Mouse (Mus musculus): ENCODE measurements around the gene Arid1b. TPM values are rescaled to one million over a fixed set of nuclear protein-coding genes. Genes with fewer than 3 reads are reported as not detected.

Gene Arid1b
- polyA plus RNA-seq, 1 experiment from 2014 or later, result 2.9 TPM

DNA sequence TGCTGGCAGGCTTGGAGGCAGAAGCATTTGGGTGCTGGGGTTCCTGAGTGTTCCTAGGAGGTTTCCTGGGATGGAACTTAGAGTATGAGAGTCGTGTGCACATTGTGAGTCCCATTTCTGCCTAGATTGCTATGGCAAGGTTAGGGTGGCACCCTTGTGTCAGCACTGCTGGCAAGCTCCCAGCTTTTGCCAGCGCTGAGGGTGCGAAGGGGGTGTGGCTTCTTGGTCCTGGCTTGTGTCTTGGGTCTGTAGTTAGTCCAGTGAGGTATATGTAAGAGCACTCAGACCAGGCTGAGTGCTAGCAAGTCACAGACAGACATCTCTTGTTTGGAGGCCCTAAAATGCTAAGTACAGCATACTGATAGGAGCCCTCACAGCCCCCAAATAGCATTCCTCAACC, 270.7 kb downstream of the Arid1b start:
- Histone ChIP-seq H3K27me3 (no peaks in the 10 kb centered on the region), H3K4me2 (no peak overlapping the region), H3K9ac (no peak overlapping the region), H3K36me3 (replicated peaks) (peaks cover 10% of the 10 kb centered on the region), H3K4me1 (replicated peaks) (peaks cover 29% of the 10 kb centered on the region), H3K9me3 (replicated peaks) (no peaks in the 10 kb centered on the region), H3K4me3 (replicated peaks) (no peak overlapping the region), H3K27ac (replicated peaks) (no peak overlapping the region)
- ATAC-seq (ENCODE audit: insufficient read depth), result no peak
- WGBS (ENCODE audit: insufficient replicate concordance), result 83% methylated on average over 3 of the region's 3 CpGs

DNA sequence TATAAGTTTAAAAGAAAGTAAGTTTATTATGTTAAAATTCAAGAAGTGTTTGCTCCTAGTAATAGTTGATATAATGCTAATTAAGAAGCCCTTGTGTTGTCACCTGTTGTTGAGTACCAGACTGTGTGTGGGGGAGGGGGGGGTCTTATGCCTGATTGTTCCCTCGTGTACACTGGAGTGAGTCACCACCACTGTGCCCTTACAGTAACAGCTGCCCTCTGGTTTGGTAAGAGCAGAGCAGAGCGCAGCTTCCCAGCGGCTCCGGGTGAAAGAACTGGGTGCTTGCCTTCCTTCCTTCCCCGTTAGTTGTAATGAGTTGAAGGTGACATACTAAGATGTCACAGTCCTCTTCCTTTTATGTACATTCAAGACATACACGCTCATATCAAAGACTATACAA, 271.5 kb downstream of the Arid1b start:
- WGBS (ENCODE audit: insufficient replicate concordance), result 71% methylated on average over 6 of the region's 6 CpGs
- Histone ChIP-seq H3K36me3 (replicated peaks) (peaks cover 10% of the 10 kb centered on the region), H3K27me3 (no peaks in the 10 kb centered on the region), H3K9ac (no peak overlapping the region), H3K9me3 (replicated peaks) (no peaks in the 10 kb centered on the region), H3K4me1 (replicated peaks) (peaks cover 21% of the 10 kb centered on the region), H3K4me3 (replicated peaks) (no peak overlapping the region), H3K27ac (replicated peaks) (no peak overlapping the region), H3K4me2 (no peak overlapping the region)
- no peak for ATAC-seq (ENCODE audit: insufficient read depth)

DNA sequence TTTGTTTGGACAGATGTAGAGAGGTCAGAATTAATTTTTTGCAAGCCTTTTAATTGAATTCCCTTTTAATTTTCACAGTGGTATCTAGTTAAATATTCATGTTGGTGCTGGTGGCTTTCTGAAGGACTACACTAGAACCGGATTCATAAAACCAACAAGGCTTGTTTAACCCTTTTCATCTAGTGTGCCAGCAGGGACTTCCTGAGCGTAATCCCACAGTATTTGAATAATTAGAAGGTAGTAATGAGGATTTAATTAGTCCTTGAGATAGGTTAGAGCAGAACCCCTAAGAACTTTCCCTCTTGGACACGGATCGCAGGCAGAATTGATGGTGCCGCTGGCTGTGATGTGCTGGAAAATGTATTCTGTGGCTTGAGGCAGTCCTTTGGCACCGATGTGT, 273.6 kb downstream of the Arid1b start:
- Histone ChIP-seq H3K27ac (replicated peaks) (no peak overlapping the region), H3K9me3 (replicated peaks) (no peaks in the 10 kb centered on the region), H3K4me3 (replicated peaks) (no peak overlapping the region), H3K4me2 (no peak overlapping the region), H3K9ac (no peak overlapping the region), H3K4me1 (replicated peaks) (0 out of 2 replicates have a peak, but pooled peaks cover under 1% of the 10 kb centered on the region), H3K27me3 (no peaks in the 10 kb centered on the region), H3K36me3 (replicated peaks) (peaks cover 10% of the 10 kb centered on the region)
- ATAC-seq (ENCODE audit: insufficient read depth), result no peak
- WGBS (ENCODE audit: insufficient replicate concordance), result 83% methylated on average over 6 of the region's 6 CpGs

DNA sequence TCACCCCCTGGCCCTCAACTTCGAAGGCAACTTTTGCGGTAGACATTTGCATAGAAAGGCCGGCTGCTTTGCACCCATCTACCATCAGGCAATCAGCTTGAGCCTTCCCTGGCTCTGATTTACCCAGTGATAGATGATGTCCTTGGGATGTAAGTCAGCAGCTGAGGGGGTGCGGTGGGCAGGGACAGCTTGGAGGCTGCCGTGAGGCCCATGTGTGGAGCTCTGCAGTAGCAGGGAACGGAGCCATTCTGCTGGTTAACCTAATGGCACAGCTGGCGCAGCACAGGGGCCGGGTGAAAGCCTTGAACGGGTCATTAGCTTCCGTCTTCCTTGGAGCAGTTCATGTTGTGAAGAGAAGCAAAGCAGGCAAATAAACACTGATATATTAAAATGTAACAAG, 275.2 kb downstream of the Arid1b start:
- H3K4me2 ChIP-seq, result no peak overlapping the region
- H3K27me3 ChIP-seq, result no peaks in the 10 kb centered on the region
- H3K4me1 ChIP-seq (replicated peaks), result no peaks in the 10 kb centered on the region
- no peaks in the 10 kb centered on the region for H3K9me3 ChIP-seq (replicated peaks)
- 84% methylated on average over 10 of the region's 10 CpGs for WGBS (ENCODE audit: insufficient replicate concordance)
- H3K4me3 ChIP-seq (replicated peaks), result no peak overlapping the region
- no peak overlapping the region for H3K27ac ChIP-seq (replicated peaks)
- H3K36me3 ChIP-seq (replicated peaks), result peaks cover 4% of the 10 kb centered on the region
- no peak overlapping the region for H3K9ac ChIP-seq
- no peak for ATAC-seq (ENCODE audit: insufficient read depth)

DNA sequence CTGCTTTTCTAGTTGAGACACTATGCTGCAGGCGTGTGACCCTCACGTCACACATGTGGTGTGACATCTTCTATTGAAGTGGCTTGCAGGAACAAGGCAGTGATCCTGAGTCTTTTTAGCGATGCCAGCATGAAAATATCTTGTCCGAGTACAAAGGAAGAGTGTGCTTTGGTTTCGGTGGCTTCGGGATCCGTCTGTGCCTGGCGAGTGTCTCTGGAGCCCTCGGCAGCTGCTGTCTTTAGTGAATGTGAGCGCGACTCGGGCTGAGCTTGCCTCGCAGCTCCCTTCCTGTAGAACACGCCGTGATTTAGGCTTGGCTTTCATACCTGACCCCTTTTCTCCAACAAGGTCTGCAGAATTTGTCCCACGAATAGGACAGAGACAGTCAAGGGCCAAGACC, 275.6 kb downstream of the Arid1b start:
- Histone ChIP-seq H3K4me3 (replicated peaks) (no peak overlapping the region), H3K36me3 (replicated peaks) (no peaks in the 10 kb centered on the region), H3K9me3 (replicated peaks) (no peaks in the 10 kb centered on the region), H3K4me2 (no peak overlapping the region), H3K27me3 (no peaks in the 10 kb centered on the region), H3K27ac (replicated peaks) (no peak overlapping the region), H3K9ac (no peak overlapping the region), H3K4me1 (replicated peaks) (no peaks in the 10 kb centered on the region)
- no peak for ATAC-seq (ENCODE audit: insufficient read depth)
- 84% methylated on average over 16 of the region's 16 CpGs for WGBS (ENCODE audit: insufficient replicate concordance)

DNA sequence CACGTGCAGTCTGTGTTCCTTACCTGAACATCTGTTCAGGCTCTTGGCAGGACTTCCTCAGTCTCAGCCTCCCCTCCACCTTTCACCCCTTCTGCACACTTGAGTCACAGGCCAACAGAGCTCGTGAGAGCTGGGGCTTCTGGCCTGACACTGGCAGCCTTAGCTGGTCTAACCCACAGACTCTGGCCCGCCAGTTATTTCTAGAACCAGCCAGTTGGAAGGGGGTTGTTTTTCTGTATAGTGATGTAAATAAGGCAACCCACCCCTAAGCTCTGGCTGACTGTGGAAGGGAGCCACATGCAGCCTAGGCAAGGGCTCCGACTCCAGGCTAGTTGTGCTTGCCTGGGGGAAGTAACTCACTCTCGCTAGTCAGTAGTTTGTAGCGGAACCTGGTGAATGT, 276.7 kb downstream of the Arid1b start:
- H3K4me2 ChIP-seq, result no peak overlapping the region
- no peak overlapping the region for H3K9ac ChIP-seq
- H3K9me3 ChIP-seq (replicated peaks), result no peaks in the 10 kb centered on the region
- H3K27ac ChIP-seq (replicated peaks), result no peak overlapping the region
- H3K4me3 ChIP-seq (replicated peaks), result no peak overlapping the region
- H3K4me1 ChIP-seq (replicated peaks), result no peaks in the 10 kb centered on the region
- H3K36me3 ChIP-seq (replicated peaks), result no peaks in the 10 kb centered on the region
- ATAC-seq (ENCODE audit: insufficient read depth), result no peak
- no peaks in the 10 kb centered on the region for H3K27me3 ChIP-seq
- WGBS (ENCODE audit: insufficient replicate concordance), result 70% methylated on average over 6 of the region's 6 CpGs

DNA sequence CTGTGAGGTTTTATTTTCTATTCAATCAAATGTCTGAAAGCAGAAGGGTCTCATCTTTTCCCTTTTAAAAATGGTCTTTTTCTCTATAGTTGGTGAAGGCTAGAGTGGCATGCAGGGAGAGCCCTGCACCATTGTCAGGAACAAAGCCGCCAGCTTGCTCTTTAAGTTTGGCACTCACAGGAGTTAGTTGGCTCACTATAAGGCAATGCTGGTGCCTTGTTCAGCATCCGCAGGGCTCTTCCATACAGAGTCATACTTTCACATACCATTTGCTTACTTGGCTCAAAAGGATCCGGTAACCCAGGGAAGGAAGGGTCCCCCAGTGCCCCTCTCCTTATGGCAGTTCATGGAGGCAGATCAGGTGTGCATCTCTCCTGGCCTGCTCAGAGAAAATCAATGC, 279.0 kb downstream of the Arid1b start:
- Histone ChIP-seq H3K9me3 (replicated peaks) (no peaks in the 10 kb centered on the region), H3K4me1 (replicated peaks) (no peaks in the 10 kb centered on the region), H3K27me3 (no peaks in the 10 kb centered on the region), H3K9ac (no peak overlapping the region), H3K27ac (replicated peaks) (no peak overlapping the region), H3K36me3 (replicated peaks) (0 out of 2 replicates have a peak, but pooled peaks cover 2% of the 10 kb centered on the region), H3K4me2 (no peak overlapping the region), H3K4me3 (replicated peaks) (no peak overlapping the region)
- 86% methylated on average over 3 of the region's 3 CpGs for WGBS (ENCODE audit: insufficient replicate concordance)
- no peak for ATAC-seq (ENCODE audit: insufficient read depth)

DNA sequence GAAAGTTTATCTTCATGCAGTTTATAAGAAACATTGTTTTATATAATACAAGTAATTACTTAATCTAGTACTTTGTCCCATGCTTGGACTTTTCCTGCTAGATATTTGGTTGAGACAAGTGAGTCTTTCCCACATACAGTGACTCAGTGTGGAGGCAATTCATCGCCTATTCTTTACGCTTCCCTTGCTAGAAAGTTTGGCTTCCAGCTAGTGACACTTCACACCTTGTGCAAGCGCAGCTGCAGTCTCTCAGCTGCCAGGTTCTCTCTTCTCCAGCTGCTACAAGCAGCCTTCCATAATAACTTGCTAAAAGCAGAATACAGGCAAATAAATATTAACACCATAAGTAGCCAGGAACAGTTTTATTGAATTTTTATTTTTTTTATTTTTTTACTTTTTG, 279.6 kb downstream of the Arid1b start:
- no peak overlapping the region for H3K4me3 ChIP-seq (replicated peaks)
- 81% methylated on average over 3 of the region's 3 CpGs for WGBS (ENCODE audit: insufficient replicate concordance)
- no peak overlapping the region for H3K27ac ChIP-seq (replicated peaks)
- no peak overlapping the region for H3K9ac ChIP-seq
- no peak overlapping the region for H3K4me2 ChIP-seq
- H3K9me3 ChIP-seq (replicated peaks), result no peaks in the 10 kb centered on the region
- ATAC-seq (ENCODE audit: insufficient read depth), result no peak
- 0 out of 2 replicates have a peak, but pooled peaks cover 2% of the 10 kb centered on the region for H3K36me3 ChIP-seq (replicated peaks)
- H3K27me3 ChIP-seq, result no peaks in the 10 kb centered on the region
- no peaks in the 10 kb centered on the region for H3K4me1 ChIP-seq (replicated peaks)

DNA sequence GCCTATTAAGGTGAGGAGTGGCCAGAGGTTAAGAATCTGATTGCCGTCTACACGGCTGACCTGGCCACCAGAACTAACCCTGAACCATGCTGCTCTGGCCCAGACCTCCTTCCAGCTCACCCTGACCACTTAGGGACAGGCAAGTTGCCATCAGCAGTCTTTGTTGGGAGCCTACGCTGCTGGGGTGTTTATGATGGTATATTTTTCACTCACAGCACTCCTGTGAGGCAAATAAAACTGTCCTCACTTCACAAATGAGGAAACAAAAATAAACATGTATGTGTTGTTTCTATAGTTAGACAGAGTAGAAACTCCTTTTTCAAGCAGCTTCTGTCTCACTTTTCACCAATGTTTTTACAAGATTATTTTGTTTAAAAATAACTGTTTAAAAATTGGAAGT, 280.3 kb downstream of the Arid1b start:
- Histone ChIP-seq H3K36me3 (replicated peaks) (peaks cover 2% of the 10 kb centered on the region; the same call in 1 of the 2 replicates), H3K4me2 (no peak overlapping the region), H3K4me1 (replicated peaks) (no peaks in the 10 kb centered on the region), H3K27me3 (no peaks in the 10 kb centered on the region), H3K9ac (no peak overlapping the region), H3K9me3 (replicated peaks) (no peaks in the 10 kb centered on the region), H3K4me3 (replicated peaks) (no peak overlapping the region), H3K27ac (replicated peaks) (no peak overlapping the region)
- 72% methylated on average over 3 of the region's 3 CpGs for WGBS (ENCODE audit: insufficient replicate concordance)
- no peak for ATAC-seq (ENCODE audit: insufficient read depth)

DNA sequence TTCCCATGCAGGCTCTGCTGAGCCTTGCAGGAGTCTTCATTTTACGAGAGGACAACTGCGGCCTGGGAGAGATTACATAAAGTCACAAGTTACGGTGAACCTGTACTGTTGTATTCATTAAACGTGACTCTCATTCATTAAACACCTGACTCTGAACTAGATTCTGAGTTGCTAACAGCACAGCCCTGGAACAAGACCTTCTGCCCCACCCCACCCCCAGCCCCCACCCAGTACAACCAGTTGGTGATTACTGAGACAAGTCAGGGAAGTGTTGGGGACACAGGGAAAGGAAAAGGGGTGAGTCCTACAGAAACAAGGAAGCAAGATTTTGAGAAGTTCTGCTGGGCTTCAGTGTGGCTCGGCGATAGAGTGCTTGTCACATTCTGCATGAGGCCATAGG, 281.6 kb downstream of the Arid1b start:
- Histone ChIP-seq H3K4me3 (replicated peaks) (no peak overlapping the region), H3K9ac (no peak overlapping the region), H3K4me2 (no peak overlapping the region), H3K4me1 (replicated peaks) (no peaks in the 10 kb centered on the region), H3K27me3 (no peaks in the 10 kb centered on the region), H3K27ac (replicated peaks) (no peak overlapping the region), H3K9me3 (replicated peaks) (no peaks in the 10 kb centered on the region), H3K36me3 (replicated peaks) (peaks cover 2% of the 10 kb centered on the region; the same call in 1 of the 2 replicates)
- WGBS (ENCODE audit: insufficient replicate concordance), result 67% methylated on average over 6 of the region's 6 CpGs
- no peak for ATAC-seq (ENCODE audit: insufficient read depth)

DNA sequence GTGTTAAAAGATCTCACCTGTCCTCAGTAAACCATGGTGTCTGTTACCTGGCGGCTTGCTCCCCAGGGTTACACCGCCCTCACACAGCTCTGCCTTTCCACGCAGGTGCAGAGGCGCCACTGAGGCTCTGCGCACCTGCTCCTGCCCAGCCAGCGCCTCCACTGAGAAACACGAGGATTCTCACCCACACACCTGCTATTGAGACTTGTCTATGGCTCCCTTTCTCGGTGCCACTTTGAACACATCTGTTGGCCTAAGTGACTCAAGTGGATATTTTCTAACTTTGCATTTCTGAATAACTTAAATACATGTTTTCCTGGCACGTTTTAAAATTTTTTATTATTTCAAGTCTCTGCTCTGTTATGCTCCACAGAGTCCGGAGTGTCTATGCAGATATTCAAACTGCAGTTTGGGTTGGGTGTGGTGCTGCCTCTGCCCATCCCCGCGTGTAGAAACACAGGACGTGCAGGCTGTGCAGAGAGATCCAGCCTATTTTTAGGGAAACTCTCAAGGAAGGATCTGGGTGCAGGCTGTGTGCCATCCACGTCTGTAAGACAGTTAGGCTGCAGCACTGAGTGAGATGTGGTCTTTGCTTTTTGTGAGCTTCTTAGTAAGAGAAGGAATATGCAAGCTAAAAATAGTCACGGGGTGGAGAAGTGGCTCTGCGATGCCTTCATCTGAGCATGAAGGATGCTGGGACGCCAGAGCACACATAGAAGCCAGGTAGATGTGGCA, 283.2 kb downstream of the Arid1b start:
- ATAC-seq (ENCODE audit: insufficient read depth), result no peak
- H3K4me2 ChIP-seq, result no peak overlapping the region
- no peak overlapping the region for H3K9ac ChIP-seq
- H3K4me1 ChIP-seq (replicated peaks), result no peaks in the 10 kb centered on the region
- H3K27ac ChIP-seq (replicated peaks), result no peak overlapping the region
- H3K27me3 ChIP-seq, result no peaks in the 10 kb centered on the region
- 75% methylated on average over 17 of the region's 17 CpGs for WGBS (ENCODE audit: insufficient replicate concordance)
- H3K36me3 ChIP-seq (replicated peaks), result peaks cover 2% of the 10 kb centered on the region; the same call in 1 of the 2 replicates
- H3K4me3 ChIP-seq (replicated peaks), result no peak overlapping the region
- H3K9me3 ChIP-seq (replicated peaks), result no peaks in the 10 kb centered on the region

Data from liver, embryonic 15.5 days (tissue).